Mouse (Mus musculus) ovary, postnatal 14 days (tissue): ENCODE data around the gene Bgn.

Experiments
- DNase-seq: peaks from one replicate; pipeline ENCODE4 v3.0.0; 2022; ENCODE audit warnings: low spot score

Gene Bgn

DNA sequence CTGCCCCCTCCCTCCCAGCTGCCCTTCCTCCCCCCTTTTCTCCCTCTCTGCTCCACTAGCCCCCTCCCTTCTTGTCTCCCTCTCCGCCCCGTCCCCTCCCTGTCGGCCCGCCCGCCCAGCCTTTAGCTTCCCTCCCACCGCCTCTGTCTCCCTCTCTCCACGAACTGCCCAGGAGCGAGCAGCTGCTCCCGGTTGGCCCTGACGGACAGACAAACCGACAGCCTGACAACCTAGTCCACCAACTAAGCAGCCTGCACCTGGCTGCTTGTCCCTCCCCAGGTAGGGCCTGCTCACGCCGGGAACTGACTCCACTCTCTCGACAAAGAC lies at the start of gene Bgn:
Bgn (plus strand) TSS at position 119 of the 327 bp plus-strand sequence.
- DNase-seq = no peak

GRCm38 (mm10) chrX:73435252-73435651 lies 48.1 kb upstream of the Bgn start, which contains the start of gene Trex2:
Gene Trex2, minus strand, starts transcription at chrX:73435344.
- no peak for DNase-seq

- DNase-seq = no peak
Observed at GRCm38 (mm10) chrX:73441428-73441827, 42.0 kb upstream of the Bgn start.

GRCm38 (mm10) chrX:73451949-73452348 lies 31.5 kb upstream of the Bgn start:
- DNase-seq = peak; percentile 41

- peak; percentile 72 for DNase-seq
Observed at GRCm38 (mm10) chrX:73458877-73459392, 24.5 kb upstream of the Bgn start, which contains the start of gene Haus7. Gene Haus7, minus strand, starts transcription at chrX:73459044.

DNA sequence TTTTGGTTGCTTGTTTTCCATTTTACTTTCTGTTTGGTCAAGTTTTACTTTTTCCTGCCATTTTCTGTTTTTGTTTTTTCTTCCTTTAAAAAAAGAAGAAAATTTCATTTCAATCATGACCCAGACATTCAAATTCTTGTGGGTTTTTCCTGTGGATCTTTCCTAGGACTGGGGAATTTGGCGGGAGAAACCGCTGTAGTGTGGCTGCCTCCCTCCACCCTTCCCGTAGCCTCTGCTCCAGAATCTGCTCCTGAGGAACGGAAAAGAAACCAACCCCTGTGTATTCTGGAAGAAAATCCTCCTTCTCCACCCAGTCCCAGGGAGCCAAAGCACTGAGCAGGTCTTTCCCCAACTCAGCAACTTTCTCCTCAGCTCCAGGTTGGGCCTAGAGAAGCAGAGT lies 22.6 kb upstream of the Bgn start:
- DNase-seq = no peak

- no peak for DNase-seq
Observed at GRCm38 (mm10) chrX:73465483-73466186, 17.8 kb upstream of the Bgn start.

DNA sequence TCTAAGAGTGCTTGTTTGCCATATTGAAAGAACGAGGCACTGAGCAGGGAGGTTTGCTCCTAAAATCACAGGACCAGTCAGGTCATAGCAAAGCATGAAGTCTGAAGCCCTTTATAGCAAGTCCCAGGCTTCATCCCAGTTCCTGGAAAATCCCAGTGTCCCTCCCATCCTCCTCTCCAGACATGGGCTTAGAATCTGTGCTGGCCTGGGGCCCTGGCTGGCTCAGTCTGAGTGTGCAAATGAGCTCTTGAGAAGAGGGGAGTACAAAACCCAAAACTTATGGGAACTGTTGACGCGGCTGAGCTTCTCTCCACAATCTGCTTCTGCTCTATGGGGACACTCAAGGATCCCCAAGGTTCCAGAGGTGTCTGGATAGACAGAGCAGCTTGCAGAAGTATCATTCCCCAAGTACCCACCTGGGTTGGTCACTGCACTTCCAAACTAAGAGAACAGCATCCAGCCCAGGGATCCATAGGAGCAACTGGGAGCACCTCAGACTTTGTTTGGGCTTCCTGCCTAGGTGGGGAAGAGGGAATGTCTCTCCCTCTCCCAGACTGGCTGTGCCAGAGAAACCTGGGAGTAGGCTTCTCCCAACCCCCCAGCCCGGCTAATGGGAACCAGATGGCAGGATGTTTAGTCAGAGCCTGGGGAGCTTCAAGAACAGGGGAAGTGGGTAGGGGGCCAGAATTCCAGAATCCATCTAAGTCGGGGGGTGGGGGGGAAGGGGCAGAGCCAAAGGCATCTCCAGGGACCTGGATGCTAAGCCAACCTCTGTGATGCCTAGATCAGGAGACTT lies 15.8 kb upstream of the Bgn start:
- DNase-seq = no peak

DNA sequence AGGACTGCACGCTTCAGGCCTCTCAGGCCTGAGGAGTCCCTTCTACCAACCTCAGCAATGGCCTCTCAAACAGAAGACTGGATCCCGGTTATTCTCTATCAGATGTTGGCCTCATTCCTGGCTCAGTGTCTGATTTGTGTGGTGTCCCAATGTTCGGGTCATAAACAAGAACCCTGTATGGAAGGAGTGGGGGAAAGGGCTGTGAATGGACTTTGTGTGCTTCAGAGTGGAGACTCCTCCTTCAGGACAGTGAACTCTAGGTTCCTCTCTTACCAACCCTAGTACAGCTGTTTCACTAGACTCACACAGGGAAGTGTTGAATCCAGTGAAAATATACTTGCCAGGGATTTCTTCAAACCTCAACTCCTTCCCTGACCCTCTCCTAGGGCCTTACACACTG lies 15.1 kb upstream of the Bgn start:
- no peak for DNase-seq

DNA sequence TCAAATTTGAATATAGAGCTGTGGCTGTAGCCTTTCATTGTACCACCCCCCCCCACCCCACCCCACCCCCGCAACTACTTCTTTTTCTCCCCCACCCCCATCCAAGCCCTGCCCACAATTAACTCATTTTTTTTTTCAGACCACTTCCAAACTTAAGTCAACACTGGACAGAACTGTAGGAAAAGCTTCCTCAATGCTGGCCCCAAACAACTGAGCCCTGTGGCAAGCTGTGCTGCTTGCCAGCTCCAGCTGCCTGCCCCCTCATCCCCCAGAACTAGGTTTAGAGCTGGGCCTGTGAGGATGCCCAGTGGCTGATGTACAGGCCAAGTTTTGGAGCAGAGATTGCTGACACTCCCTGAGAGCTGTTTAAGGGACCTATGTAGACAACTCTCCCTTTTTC lies 14.7 kb upstream of the Bgn start:
- DNase-seq = no peak

DNA sequence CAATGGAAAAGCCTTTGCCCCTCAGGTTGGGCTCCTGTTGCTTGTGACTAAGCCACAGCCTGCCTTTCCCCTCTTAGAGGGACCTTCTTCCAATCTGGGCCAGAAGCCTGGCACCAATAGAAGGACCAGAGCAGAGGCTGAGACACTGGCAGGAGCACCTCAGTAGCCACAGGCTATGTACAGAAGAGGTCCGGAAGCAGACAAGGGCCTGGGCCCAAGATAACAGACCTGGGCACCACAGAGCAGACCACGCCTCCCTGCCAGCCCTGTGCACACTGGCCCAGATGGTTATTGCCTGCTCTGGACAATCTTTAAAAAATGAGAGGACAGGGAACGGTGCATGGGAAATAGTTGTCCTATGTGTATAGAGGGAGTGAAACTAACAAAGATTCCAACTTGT lies 11.6 kb upstream of the Bgn start:
- DNase-seq = no peak

GRCm38 (mm10) chrX:73474340-73475165 lies 8.8 kb upstream of the Bgn start:
- DNase-seq = no peak

DNA sequence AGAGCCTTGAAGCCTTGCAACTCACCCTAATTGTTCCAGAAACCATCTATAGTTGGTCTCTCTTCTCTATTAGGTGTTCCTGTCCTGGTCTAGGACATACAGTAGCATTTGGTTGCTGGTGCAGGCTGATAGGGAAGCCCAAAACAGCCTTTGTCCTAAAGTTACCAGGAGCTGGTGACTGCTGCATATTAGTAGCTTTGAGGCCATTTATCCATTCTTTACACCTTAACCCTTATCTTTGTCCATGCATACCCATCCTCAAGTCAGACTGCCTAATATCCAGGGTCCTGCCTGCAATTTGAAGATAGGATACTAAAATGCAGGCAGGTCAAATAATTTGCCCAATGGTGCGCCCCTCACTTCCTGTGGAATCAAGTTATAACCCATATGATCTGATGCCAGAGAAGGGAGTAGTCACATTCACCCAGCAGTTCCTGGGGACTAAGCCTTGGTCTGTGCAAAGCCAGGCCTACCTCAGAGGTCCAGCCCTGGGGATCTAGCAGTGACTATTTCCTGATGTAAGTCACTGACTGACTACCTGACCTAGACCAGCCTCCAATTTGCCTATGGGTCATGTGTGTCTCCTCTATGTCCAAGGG lies 7.6 kb upstream of the Bgn start:
- DNase-seq = no peak

GRCm38 (mm10) chrX:73476621-73477020 lies 6.8 kb upstream of the Bgn start:
- no peak for DNase-seq

- no peak for DNase-seq
Observed at GRCm38 (mm10) chrX:73477500-73477899, 5.9 kb upstream of the Bgn start.

DNA sequence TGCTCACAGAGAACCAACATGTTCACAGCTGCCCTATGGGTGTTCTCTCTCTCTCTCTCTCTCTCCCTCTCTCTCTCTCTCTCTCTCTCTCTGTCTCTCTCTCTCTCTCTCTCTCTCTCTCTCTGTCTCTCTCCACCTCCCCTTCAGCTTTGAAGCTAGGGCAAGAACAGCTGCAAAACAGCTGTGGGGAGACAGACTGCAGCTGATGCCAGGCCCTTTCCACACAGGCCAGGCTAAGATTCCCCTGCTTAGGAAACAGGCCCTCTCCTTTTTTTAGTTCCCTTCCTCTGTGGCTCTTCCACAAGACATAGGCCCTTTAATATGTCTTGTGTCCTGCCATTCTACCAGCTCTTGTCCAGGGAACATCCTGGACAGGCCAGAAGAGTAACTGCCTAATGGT lies 3.7 kb upstream of the Bgn start:
- DNase-seq = no peak

DNA sequence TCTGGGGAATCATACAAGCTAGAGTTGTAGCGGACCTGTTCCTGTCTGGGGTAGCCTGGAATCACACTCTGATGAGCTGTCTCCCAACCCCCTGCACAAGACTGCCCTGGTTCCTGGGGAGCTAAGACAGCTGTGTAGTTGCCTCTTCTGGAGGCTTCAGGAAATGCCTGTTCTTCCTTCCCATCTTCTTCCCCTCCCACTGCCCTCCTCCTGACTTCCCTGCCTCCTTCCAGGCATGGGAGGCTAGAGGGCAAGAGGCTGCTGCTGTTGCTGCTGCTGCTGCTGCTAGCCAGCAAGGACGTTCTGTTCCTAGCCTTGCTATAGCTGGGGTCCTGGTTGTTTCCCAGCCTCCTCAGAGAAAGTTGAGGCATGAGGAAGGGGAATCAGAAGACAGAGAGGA lies 3.1 kb upstream of the Bgn start:
- no peak for DNase-seq

- no peak for DNase-seq
Observed at GRCm38 (mm10) chrX:73482643-73483483, 539 bp upstream of the Bgn start.

DNA sequence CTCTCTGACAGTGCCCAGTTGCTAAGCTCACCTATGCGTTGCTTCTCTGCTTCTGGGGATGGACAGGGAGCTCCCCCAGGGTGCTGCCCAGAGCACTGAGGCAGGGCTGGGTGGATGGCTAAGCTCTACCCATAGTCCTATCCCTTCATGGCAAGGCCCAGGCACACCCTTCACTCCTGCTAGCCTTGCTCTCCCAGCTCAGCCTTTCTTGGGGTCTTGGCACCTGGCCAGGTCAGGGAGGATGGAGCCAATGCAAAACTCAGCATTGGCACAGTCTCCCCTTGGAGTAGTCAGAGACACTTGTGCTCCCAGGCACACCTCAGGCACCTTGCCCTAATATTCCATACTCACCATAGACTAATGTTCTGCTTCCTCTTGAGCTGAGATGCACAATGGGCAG lies 674 bp downstream of the Bgn start:
- no peak for DNase-seq

- DNase-seq = no peak
Observed at GRCm38 (mm10) chrX:73484870-73485269, 1.5 kb downstream of the Bgn start.

DNA sequence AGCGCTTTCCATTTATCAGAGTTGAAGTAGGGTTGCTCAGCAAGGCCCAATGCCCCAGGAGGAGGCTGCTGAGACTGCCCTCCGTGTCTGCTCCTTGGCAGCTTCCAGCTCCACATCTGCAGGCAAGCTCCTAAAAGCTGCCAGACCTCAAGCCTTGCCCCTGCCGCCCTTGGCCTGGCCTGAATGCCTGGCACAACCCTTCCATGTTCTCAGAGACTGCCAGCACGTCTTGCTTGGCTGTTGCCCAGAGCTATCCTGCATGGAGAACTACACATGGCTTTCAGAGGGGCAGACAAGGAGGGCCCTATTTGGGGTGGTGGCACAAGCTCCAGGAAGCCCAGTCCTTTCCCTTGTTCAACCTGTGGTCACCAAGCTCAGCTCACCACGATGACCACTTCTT lies 3.5 kb downstream of the Bgn start:
- DNase-seq = no peak
